Mouse (Mus musculus) hindbrain, embryonic 10.5 days (tissue): Measurements from ENCODE around the gene Rp9. TPM values are rescaled to one million over a fixed set of nuclear protein-coding genes. Genes with fewer than 3 reads are reported as not detected.
"Not testable (repeated sequence)": the region's sequence is repeated elsewhere in the genome, so short reads cannot be mapped to it uniquely, and the experiment has no call there.

Experiments used
- DNase-seq: peaks from one replicate; pipeline ENCODE4 v3.0.0-alpha.2; 2017; ENCODE audit warnings: low spot score
- H3K27ac ChIP-seq: fragments of 300-500 bp; sonication (generic); 2 replicates; pipeline ENCODE4 v1.5.1; 2016; ENCODE audit warnings: mild to moderate bottlenecking, moderate library complexity
- H3K27me3 ChIP-seq: fragments of 300-500 bp; sonication (generic); 2 replicates; pipeline ENCODE4 v1.6.1; 2016; ENCODE audit warnings: mild to moderate bottlenecking; ENCODE audit not compliant: poor library complexity, insufficient read depth, severe bottlenecking
- H3K36me3 ChIP-seq: fragments of 300-500 bp; sonication (generic); 2 replicates; pipeline ENCODE4 v1.6.1; 2016; ENCODE audit warnings: mild to moderate bottlenecking, moderate library complexity
- H3K4me1 ChIP-seq: fragments of 300-500 bp; sonication (generic); replicated peaks from 2 replicates; pipeline ENCODE4 v1.6.1; 2016; ENCODE audit warnings: mild to moderate bottlenecking
- H3K4me3 ChIP-seq: fragments of 300-500 bp; sonication (generic); 2 replicates; pipeline ENCODE4 v1.5.1; 2016; ENCODE audit warnings: mild to moderate bottlenecking, moderate library complexity
- H3K9me3 ChIP-seq: fragments of 300-500 bp; sonication (generic); 2 replicates; pipeline ENCODE4 v1.6.1; 2016; ENCODE audit warnings: mild to moderate bottlenecking, moderate library complexity
- WGBS: fragments of 180-500 bp; shearing (Covaris S2); methylation state at CpG from one replicate; pipeline ENCODE4 v1.1.7; 2016; 5-methylcytosine and 5-hydroxymethylcytosine counted together
- polyA plus RNA-seq: library from polyadenylated mRNA; unstranded; fragments of >200 nt; fragmentation: Nextera tagmentation; extraction: Ambion mirVana; gene quantifications from 2 replicates; pipeline ENCODE4 v1.2.1, GENCODE M21; 2016

Gene Rp9
- polyA plus RNA-seq, 1 experiment from 2014 or later = 49.1 TPM

DNA sequence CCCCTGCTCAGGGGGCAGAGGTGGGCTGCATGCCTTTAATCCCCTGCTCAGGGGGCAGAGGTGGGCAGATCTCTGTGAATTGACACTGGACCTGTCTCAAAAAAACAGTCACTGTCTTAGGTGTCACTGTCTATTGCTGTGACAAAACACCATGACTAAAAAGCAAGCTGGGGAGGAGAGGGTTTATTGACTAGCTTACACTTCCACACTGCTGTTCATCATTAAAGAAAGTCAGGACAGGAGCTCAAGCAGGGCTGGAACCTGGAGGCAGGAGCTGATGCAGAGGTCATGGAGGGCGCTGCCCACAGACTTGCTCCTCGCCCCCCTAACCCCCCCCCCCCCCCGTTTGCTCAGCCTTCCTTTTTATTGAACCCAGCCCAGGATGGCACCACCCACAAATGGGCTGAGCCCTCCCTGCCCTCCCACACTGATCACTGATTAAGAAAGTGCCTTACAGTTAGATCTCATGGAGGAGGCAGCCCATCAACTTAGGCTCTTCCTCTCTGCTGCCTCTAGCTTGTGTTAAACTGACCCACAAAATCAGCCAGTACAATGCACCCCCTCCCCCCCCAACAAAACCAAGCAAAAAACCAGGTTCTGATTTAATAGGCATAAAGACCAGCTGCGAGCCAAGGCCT lies 41.4 kb downstream of the Rp9 start:
- Histone ChIP-seq H3K4me1 (peaks cover 22% of the 10 kb centered on the region), H3K27ac (no peak overlapping the region; the same call in 1 of the 2 replicates), H3K36me3 (no peaks in the 10 kb centered on the region), H3K9me3 (no peaks in the 10 kb centered on the region), H3K4me3 (no peak overlapping the region), H3K27me3 (no peaks in the 10 kb centered on the region)
- 46% methylated on average over 4 of the region's 4 CpGs for WGBS
- DNase-seq = no peak

DNA sequence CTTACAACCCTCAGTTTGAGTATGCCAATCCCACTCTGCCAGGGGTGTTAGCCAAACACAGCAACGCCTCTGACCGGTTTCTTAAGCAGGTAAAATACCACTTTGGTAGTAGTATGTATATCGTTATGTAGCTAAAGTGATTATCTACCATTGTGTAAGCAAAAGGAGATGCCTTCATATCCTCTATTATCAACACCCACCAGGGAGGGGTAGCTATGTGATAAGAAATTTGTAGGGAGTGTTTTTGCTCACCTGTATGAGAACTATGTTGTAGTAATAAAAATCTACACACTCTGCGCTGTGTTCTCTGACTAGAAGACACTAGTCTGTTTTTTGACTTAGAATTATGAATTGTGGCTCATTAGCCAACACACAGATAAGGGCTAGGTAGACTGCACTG lies 44.8 kb downstream of the Rp9 start:
- peaks cover 30% of the 10 kb centered on the region for H3K4me1 ChIP-seq
- no peak for DNase-seq
- no peaks in the 10 kb centered on the region for H3K9me3 ChIP-seq
- no peaks in the 10 kb centered on the region for H3K27me3 ChIP-seq
- H3K4me3 ChIP-seq = no peak overlapping the region
- WGBS = 93% methylated on average over 4 of the region's 4 CpGs
- no peaks in the 10 kb centered on the region for H3K36me3 ChIP-seq
- H3K27ac ChIP-seq = no peak overlapping the region

DNA sequence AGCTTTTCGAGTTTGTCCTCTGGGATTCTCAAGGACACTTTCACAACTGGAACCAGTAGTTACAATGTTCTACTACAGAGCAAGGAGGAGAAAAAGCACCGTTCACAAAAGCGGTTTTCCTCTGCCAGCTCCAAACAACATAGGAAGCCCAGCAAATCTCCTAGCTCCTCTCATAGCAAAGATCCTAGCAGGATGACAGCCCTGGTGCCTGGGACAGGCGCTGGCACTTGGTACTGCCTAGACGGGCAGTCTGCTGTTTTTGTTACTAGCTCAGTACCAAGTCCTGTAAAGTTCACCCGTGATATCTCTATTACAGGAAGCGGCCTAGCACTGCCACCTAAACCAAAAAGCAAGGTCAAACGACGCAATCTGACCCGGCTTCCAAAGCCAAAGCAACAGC lies 45.3 kb downstream of the Rp9 start:
- no peak for DNase-seq
- Histone ChIP-seq H3K9me3 (no peaks in the 10 kb centered on the region), H3K27ac (no peak overlapping the region), H3K27me3 (no peaks in the 10 kb centered on the region), H3K4me1 (peaks cover 29% of the 10 kb centered on the region), H3K36me3 (no peaks in the 10 kb centered on the region), H3K4me3 (no peak overlapping the region)
- WGBS = 80% methylated on average over 10 of the region's 10 CpGs

DNA sequence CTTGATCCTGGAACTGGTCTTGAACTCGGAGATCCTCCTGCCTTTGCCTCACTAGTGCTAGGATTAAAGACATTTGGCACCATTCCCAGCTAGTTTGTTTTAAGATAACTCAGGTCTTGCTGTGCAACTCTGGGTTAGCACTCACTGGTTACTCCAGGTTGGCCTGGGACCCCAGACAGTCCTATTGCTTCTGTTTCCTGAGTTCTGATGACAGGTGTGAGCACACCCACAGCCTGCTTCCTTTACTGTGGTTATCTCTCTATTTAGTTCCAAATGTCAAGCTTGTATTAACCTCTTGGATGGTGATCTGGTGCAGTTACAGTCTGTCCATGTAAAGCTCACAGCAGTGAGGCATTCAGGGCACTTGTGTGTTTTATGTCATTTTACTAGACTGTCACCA lies 46.0 kb downstream of the Rp9 start:
- DNase-seq = no peak
- Histone ChIP-seq H3K4me3 (no peak overlapping the region), H3K9me3 (no peaks in the 10 kb centered on the region), H3K36me3 (no peaks in the 10 kb centered on the region), H3K27me3 (no peaks in the 10 kb centered on the region), H3K4me1 (peaks cover 22% of the 10 kb centered on the region), H3K27ac (no peak overlapping the region)
- WGBS = 73% methylated on average over 1 of the region's 1 CpGs

DNA sequence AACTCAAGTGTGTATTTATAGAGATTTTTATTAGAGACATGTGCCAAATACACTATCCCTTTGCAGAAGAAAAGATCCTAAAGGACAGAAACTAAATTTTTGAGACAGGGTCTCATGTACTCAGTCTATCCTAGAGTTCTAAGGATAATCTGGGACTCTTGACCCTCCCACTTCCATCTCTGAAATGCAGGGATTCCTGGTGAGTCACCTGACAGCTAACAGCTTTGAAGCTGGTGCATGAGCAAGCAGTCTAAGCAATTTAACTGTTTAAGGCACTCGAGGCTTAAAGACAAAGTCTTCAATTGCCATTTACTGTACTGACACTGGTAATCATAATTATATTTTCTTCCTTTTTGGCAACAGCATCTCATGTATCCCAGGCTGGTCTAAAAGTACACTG lies 47.0 kb downstream of the Rp9 start:
- no peak for DNase-seq
- H3K9me3 ChIP-seq = no peaks in the 10 kb centered on the region
- WGBS = 74% methylated on average over 1 of the region's 1 CpGs
- no peak overlapping the region for H3K4me3 ChIP-seq
- H3K36me3 ChIP-seq = no peaks in the 10 kb centered on the region
- H3K4me1 ChIP-seq = peaks cover 17% of the 10 kb centered on the region
- H3K27me3 ChIP-seq = no peaks in the 10 kb centered on the region
- no peak overlapping the region for H3K27ac ChIP-seq

DNA sequence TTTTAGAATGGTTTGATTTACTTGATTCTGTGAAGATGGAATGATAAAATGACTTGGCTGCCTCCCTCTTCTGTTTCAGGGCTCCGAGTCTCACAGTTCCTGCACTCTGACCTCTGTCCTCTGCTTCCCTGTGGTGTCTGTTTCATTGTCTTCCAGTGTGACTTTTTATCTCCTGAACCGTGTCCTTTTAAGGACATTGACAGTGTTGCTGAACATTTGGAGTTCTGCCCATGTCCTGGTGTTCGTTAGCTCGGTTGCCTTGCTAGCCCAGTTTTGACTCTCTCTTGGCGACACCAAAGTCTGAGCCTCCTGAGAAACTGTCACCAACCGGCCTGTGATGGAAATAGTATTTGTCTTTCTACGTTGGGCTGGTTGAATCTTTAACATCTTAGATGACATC lies 49.1 kb downstream of the Rp9 start:
- WGBS = 18% methylated on average over 7 of the region's 7 CpGs
- H3K4me1 ChIP-seq = peaks cover 17% of the 10 kb centered on the region
- H3K4me3 ChIP-seq = no peak overlapping the region
- no peak overlapping the region for H3K27ac ChIP-seq
- no peaks in the 10 kb centered on the region for H3K9me3 ChIP-seq
- no peak for DNase-seq
- H3K36me3 ChIP-seq = no peaks in the 10 kb centered on the region
- no peaks in the 10 kb centered on the region for H3K27me3 ChIP-seq

DNA sequence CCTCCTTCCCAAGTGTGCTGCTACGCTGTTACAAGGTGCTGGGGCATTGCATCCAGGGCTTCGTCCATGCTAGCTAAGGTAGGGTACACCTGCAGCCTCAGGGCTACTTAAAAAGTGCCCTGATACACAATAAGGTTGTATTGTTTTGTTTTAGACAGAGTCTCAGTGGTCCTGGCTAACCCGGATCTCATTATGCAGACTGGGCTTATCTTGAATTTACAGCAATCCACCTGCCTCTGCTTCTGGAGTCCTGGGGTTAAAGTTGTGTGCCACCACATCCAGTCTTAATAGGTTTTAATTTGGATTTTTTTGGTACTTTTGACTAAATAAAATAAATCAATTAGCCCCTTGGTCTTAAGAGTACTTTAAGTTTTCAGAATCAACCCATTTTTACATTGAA lies 49.7 kb downstream of the Rp9 start:
- H3K4me1 ChIP-seq = peaks cover 17% of the 10 kb centered on the region
- H3K4me3 ChIP-seq = no peak overlapping the region
- 79% methylated on average over 3 of the region's 3 CpGs for WGBS
- H3K36me3 ChIP-seq = no peaks in the 10 kb centered on the region
- no peak for DNase-seq
- peak overlapping the region; percentile 41; the same call in 1 of the 2 replicates for H3K27ac ChIP-seq
- no peaks in the 10 kb centered on the region for H3K9me3 ChIP-seq
- H3K27me3 ChIP-seq = no peaks in the 10 kb centered on the region

DNA sequence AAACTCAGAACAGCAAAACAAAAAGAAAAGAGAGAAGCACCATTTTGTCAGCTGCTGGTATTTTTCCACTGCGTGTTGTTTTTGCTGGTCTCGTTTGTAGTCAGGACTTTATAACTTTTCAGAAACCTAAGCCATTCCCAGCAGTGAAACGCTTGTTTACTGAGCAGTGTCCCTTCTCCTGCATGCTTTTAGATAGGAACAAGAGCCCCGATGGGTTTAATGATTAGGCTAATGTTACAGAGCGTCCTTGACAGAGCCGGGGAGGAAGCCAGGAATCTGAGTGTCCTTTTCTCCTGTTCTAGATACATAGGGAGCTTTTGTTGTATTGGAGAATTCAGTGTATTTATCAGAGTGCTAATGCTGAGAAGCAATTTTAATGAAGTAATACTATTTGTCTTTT lies 52.0 kb downstream of the Rp9 start:
- 57% methylated on average over 6 of the region's 6 CpGs for WGBS
- no peaks in the 10 kb centered on the region for H3K9me3 ChIP-seq
- no peaks in the 10 kb centered on the region for H3K36me3 ChIP-seq

DNA sequence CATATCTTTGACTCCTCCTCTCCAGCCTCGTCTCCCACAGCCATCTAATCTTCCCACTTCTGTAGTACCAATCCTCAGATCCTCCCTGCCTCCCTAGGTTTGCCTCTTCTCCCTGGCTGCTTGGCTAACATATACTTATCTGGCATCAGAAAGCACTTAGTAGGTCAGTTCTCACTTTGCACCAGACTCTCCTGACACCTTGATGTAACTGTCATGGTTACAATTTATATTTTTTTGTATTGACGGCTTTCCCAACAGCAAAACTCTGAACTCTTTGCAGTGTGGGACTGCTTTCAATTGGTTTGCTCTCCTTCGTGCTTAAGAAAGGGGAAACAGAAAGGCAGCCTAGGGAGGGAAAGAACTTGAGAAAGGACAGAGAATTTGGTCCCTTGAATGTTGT lies 53.4 kb downstream of the Rp9 start:
- H3K4me1 ChIP-seq = peaks cover 29% of the 10 kb centered on the region
- no peak overlapping the region for H3K4me3 ChIP-seq
- WGBS = 87% methylated on average over 3 of the region's 3 CpGs
- no peaks in the 10 kb centered on the region for H3K9me3 ChIP-seq
- no peaks in the 10 kb centered on the region for H3K36me3 ChIP-seq
- no peak overlapping the region for H3K27ac ChIP-seq
- peaks cover 14% of the 10 kb centered on the region for H3K27me3 ChIP-seq
- DNase-seq = no peak

More for the DNA sequence above, 52.0 kb downstream of the Rp9 start:
- Histone ChIP-seq H3K4me1 (peaks cover 22% of the 10 kb centered on the region), H3K27me3 (peaks cover 12% of the 10 kb centered on the region), H3K27ac (no peak overlapping the region), H3K4me3 (no peak overlapping the region)
- DNase-seq = no peak

DNA sequence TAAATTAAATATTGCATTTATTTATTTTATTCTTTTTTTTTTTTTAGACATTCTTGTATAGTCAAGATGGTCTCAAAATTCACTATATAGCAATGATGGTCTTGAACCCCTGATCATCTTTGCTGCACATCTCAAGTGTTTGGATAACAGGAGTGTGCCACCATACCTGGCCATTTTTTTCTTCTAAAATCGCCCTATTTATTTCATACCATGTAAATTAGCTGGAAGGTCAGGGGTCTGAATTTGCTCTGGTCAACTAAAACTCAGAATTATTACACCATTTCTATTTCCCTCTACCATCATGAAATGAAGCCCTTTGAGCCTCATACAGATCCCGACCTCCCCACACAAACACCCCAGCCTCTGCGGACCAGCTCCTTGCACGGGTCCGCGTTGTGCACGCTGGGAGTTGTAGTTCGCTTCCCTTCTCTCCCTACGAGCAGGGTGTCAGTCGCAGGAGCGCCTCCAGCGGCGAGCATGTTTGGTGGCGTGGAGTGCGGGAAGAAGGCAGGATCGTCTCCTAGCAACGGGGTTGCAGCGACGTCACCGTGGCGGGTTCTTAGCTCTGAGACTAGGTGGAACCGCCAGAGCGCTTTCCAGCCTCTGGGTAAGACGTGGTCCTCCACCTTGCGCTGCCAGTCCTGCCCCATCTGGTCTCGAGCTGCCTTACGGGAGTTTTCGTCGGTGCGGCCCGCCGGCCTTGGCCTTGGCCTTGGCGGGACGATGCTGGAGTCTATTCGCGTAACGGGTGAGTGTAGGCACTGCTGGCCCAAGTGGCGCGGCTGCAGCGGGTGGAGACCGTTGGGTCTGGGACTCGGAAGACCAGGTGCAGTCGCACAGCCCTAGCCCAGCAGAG lies 58.3 kb downstream of the Rp9 start, which contains the start of gene 9530077C05Rik:
9530077C05Rik (plus strand) TSS at position 512 of the 856 bp plus-strand sequence.
- peak; percentile 97 for DNase-seq
- H3K27me3 ChIP-seq = peaks cover 14% of the 10 kb centered on the region
- H3K36me3 ChIP-seq = no peaks in the 10 kb centered on the region
- no peaks in the 10 kb centered on the region for H3K9me3 ChIP-seq
- under 1% methylated on average over 43 of the region's 43 CpGs for WGBS
- H3K4me3 ChIP-seq = peak within 1 kb of the TSS; percentile 73
- H3K27ac ChIP-seq = peak within 1 kb of the TSS; percentile 89
- H3K4me1 ChIP-seq = peaks cover 11% of the 10 kb centered on the region; the same call in 1 of the 2 replicates

DNA sequence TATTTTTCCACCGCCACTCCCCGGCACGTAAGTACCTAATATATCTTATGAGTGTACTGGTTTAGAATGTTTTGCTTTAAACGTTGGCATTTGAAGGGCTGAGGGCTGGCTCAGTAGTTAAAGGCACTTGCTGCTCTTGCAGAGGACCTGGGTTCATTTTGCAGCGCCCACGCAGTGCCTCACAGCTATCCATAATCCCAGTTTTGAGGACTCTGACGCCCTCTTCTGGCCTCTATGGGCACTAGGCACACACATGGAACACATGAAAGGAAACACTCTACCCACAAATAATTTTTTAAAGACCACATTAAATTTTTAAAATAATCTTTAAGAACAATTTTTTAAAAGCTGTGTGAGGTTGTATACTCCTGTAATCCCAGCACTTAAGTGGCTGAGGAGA lies 60.0 kb downstream of the Rp9 start:
- DNase-seq = no peak
- Histone ChIP-seq H3K9me3 (no peaks in the 10 kb centered on the region), H3K4me3 (no peak overlapping the region), H3K27ac (no peak overlapping the region), H3K27me3 (peaks cover 11% of the 10 kb centered on the region), H3K4me1 (peaks cover 10% of the 10 kb centered on the region; the same call in 1 of the 2 replicates), H3K36me3 (no peaks in the 10 kb centered on the region)
- 78% methylated on average over 7 of the region's 7 CpGs for WGBS

DNA sequence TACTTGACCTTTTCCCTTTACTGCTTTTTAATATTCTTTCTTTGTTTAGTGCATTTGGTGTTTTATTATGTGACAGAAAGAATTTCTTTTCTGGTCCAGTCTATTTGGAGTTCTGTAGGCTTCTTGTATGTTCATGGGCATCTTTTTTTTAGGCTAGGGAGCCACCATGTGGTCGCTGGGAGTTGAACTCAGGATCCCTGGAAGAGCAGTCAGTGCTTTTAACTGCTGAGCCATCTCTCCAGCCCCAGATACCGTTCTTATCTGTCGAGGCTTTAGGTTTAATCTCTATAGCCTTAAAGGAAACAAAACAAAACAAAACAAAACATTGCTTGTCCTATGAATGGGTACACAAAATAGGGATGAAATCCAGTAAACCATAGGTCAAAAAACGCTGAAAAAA lies 61.2 kb downstream of the Rp9 start:
- DNase-seq, H3K27ac ChIP-seq, H3K4me3 ChIP-seq, H3K36me3 ChIP-seq, H3K9me3 ChIP-seq, H3K27me3 ChIP-seq, H3K4me1 ChIP-seq: not testable (repeated sequence)
- 34% methylated on average over 4 of the region's 4 CpGs for WGBS

DNA sequence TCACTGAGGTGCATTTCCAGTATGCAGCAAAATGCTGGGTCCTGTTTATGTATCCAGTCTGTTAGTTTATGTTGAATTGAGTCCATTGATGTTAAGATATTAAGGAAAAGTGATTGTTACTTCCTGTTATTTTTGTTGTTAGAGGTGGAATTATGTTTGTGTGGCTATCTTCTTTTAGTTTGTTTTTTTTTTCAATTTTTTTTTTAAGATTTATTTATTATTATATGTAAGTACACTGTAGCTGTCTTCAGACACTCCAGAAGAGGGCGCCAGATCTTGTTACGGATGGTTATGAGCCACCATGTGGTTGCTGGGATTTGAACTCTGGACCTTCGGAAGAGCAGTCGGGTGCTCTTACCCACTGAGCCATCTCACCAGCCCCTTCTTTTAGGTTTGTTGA lies 61.9 kb downstream of the Rp9 start:
- DNase-seq, H3K36me3 ChIP-seq, H3K4me3 ChIP-seq, H3K9me3 ChIP-seq, H3K27me3 ChIP-seq, H3K4me1 ChIP-seq, H3K27ac ChIP-seq: not testable (repeated sequence)
- WGBS = 83% methylated on average over 4 of the region's 4 CpGs
